Mouse (Mus musculus) forebrain, embryonic 14.5 days (tissue): ENCODE measurements around the gene Map2k5. TPM values are rescaled to one million over a fixed set of nuclear protein-coding genes. Genes with fewer than 3 reads are reported as not detected.

ENCODE experiments used
- ATAC-seq: fragments of 200-750 bp; cut with Nextera tagmentation; 2 replicates; pipeline ENCODE4 v1.8.0; 2017; ENCODE audit warnings: mild to moderate bottlenecking, moderate library complexity
- DNase-seq: peaks from one replicate; pipeline ENCODE4 v3.0.0-alpha.2; 2015; ENCODE audit warnings: low spot score
- H3K27ac ChIP-seq: fragments of 300-500 bp; sonication (generic); 2 replicates; pipeline ENCODE4 v1.5.1; 2014; ENCODE audit warnings: low read depth, mild to moderate bottlenecking, control low read depth, low read length, moderate library complexity
- H3K27me3 ChIP-seq: fragments of 300-500 bp; sonication (generic); replicated peaks from 2 replicates; pipeline ENCODE4 v1.6.1; 2014; ENCODE audit warnings: low read length, control low read depth, mixed read lengths; ENCODE audit not compliant: control insufficient read depth, insufficient read depth
- H3K36me3 ChIP-seq: fragments of 300-500 bp; sonication (generic); 2 replicates; pipeline ENCODE4 v1.6.1; 2014; ENCODE audit warnings: low read length, control low read depth; ENCODE audit not compliant: control insufficient read depth, insufficient read depth
- H3K4me1 ChIP-seq: fragments of 300-500 bp; sonication (generic); 2 replicates; pipeline ENCODE4 v1.6.1; 2014; ENCODE audit warnings: antibody characterized with exemption, low read length, control low read depth; ENCODE audit not compliant: control insufficient read depth, insufficient read depth
- H3K4me2 ChIP-seq: fragments of 300-500 bp; sonication (generic); 2 replicates; pipeline ENCODE4 v1.6.1; 2014; ENCODE audit warnings: mild to moderate bottlenecking, control low read depth, low read length
- H3K4me3 ChIP-seq: fragments of 300-500 bp; sonication (generic); 2 replicates; pipeline ENCODE4 v1.5.1; 2014; ENCODE audit warnings: low read depth, low read length, control low read depth
- H3K9ac ChIP-seq: fragments of 300-500 bp; sonication (generic); 2 replicates; pipeline ENCODE4 v1.6.1; 2014; ENCODE audit warnings: mild to moderate bottlenecking, low read length, control low read depth, moderate library complexity
- H3K9me3 ChIP-seq: fragments of 300-500 bp; sonication (generic); replicated peaks from 2 replicates; pipeline ENCODE4 v1.6.1; 2016; ENCODE audit warnings: low read length, control low read depth, mixed read lengths; ENCODE audit not compliant: control insufficient read depth
- WGBS: fragments of 180-500 bp; shearing (Covaris S2); extraction: QIAGEN DNeasy Blood & Tissue Kit; methylation state at CpG from one replicate; pipeline ENCODE4 v1.1.7; 2014; 5-methylcytosine and 5-hydroxymethylcytosine counted together
- polyA plus RNA-seq: library from polyadenylated mRNA; unstranded; fragments of >200 nt; fragmentation: Nextera tagmentation; extraction: Ambion mirVana; gene quantifications from 2 replicates; pipeline ENCODE4 v1.2.1, GENCODE M21; 2014

Gene Map2k5
- polyA plus RNA-seq, 1 experiment from 2014 or later, result 40.3 TPM

- Histone ChIP-seq H3K4me2 (peak overlapping the region; percentile 14; the same call in 1 of the 2 replicates), H3K4me1 (peaks cover 20% of the 10 kb centered on the region), H3K27me3 (peaks cover 20% of the 10 kb centered on the region)
Measured at GRCm38 (mm10) chr9:63182306-63182960, 195.3 kb downstream of the Map2k5 start.

GRCm38 (mm10) chr9:63181337-63182178, 196.1 kb downstream of the Map2k5 start:
- WGBS, result 9% methylated on average over 11 of the region's 11 CpGs
- DNase-seq, result peak; percentile 44
- H3K4me2 ChIP-seq, result peak overlapping the region; percentile 14; the same call in 1 of the 2 replicates
- no peaks in the 10 kb centered on the region for H3K9me3 ChIP-seq
- H3K27ac ChIP-seq, result peak overlapping the region; percentile 52; the same call in 1 of the 2 replicates
- no peaks in the 10 kb centered on the region for H3K36me3 ChIP-seq
- H3K9ac ChIP-seq, result peak overlapping the region; percentile 35; the same call in 1 of the 2 replicates
- ATAC-seq, result peak; percentile 28; the same call in 1 of the 2 replicates
- H3K27me3 ChIP-seq, result peaks cover 20% of the 10 kb centered on the region
- peaks cover 20% of the 10 kb centered on the region for H3K4me1 ChIP-seq
- H3K4me3 ChIP-seq, result no peak overlapping the region

More at GRCm38 (mm10) chr9:63182306-63182960, 195.3 kb downstream of the Map2k5 start:
- Histone ChIP-seq H3K4me3 (no peak overlapping the region), H3K27ac (peak overlapping the region; percentile 52), H3K9me3 (no peaks in the 10 kb centered on the region), H3K36me3 (no peaks in the 10 kb centered on the region; the same call in 1 of the 2 replicates), H3K9ac (0 out of 2 replicates have a peak overlapping the region, but pooled peaks have one; percentile 14)
- WGBS, result 2% methylated on average over 14 of the region's 14 CpGs
- ATAC-seq, result peak; percentile 88
- peak; percentile 88 for DNase-seq

GRCm38 (mm10) chr9:63178296-63178695, 199.4 kb downstream of the Map2k5 start:
- H3K36me3 ChIP-seq, result no peaks in the 10 kb centered on the region
- H3K9ac ChIP-seq, result no peak overlapping the region
- ATAC-seq, result no peak
- no peak overlapping the region for H3K4me2 ChIP-seq
- peaks cover 20% of the 10 kb centered on the region for H3K4me1 ChIP-seq
- no peak overlapping the region for H3K4me3 ChIP-seq
- H3K27me3 ChIP-seq, result peaks cover 10% of the 10 kb centered on the region; the same call in 1 of the 2 replicates
- 92% methylated on average over 8 of the region's 8 CpGs for WGBS
- no peaks in the 10 kb centered on the region for H3K9me3 ChIP-seq
- no peak overlapping the region for H3K27ac ChIP-seq
- DNase-seq, result no peak

GRCm38 (mm10) chr9:63174001-63174721, 203.5 kb downstream of the Map2k5 start:
- no peak overlapping the region for H3K4me2 ChIP-seq
- H3K27ac ChIP-seq, result no peak overlapping the region
- H3K4me1 ChIP-seq, result no peaks in the 10 kb centered on the region
- no peaks in the 10 kb centered on the region for H3K9me3 ChIP-seq
- WGBS, result 88% methylated on average over 8 of the region's 8 CpGs
- H3K4me3 ChIP-seq, result no peak overlapping the region
- DNase-seq, result no peak
- no peaks in the 10 kb centered on the region for H3K36me3 ChIP-seq
- H3K27me3 ChIP-seq, result peaks cover 8% of the 10 kb centered on the region; the same call in 1 of the 2 replicates
- no peak overlapping the region for H3K9ac ChIP-seq
- no peak for ATAC-seq

GRCm38 (mm10) chr9:63171951-63172350, 205.8 kb downstream of the Map2k5 start:
- WGBS, result 35% methylated on average over 2 of the region's 2 CpGs
- Histone ChIP-seq H3K4me3 (no peak overlapping the region), H3K27me3 (no peaks in the 10 kb centered on the region), H3K4me1 (no peaks in the 10 kb centered on the region), H3K9ac (no peak overlapping the region), H3K9me3 (no peaks in the 10 kb centered on the region), H3K36me3 (no peaks in the 10 kb centered on the region), H3K27ac (no peak overlapping the region), H3K4me2 (no peak overlapping the region)
- DNase-seq (no peak), ATAC-seq (no peak)

GRCm38 (mm10) chr9:63169127-63169526, 208.6 kb downstream of the Map2k5 start:
- DNase-seq (no peak), ATAC-seq (no peak)
- no peak overlapping the region for H3K4me2 ChIP-seq
- no peaks in the 10 kb centered on the region for H3K36me3 ChIP-seq
- no peaks in the 10 kb centered on the region for H3K9me3 ChIP-seq
- no peaks in the 10 kb centered on the region for H3K4me1 ChIP-seq
- no peaks in the 10 kb centered on the region for H3K27me3 ChIP-seq
- no peak overlapping the region for H3K9ac ChIP-seq
- no peak overlapping the region for H3K4me3 ChIP-seq
- H3K27ac ChIP-seq, result no peak overlapping the region
- 86% methylated on average over 1 of the region's 1 CpGs for WGBS

GRCm38 (mm10) chr9:63165070-63165469, 212.6 kb downstream of the Map2k5 start:
- Histone ChIP-seq H3K4me1 (no peaks in the 10 kb centered on the region), H3K36me3 (0 out of 2 replicates have a peak, but pooled peaks cover 2% of the 10 kb centered on the region), H3K9me3 (no peaks in the 10 kb centered on the region), H3K27ac (no peak overlapping the region), H3K4me3 (no peak overlapping the region), H3K4me2 (no peak overlapping the region), H3K27me3 (no peaks in the 10 kb centered on the region), H3K9ac (no peak overlapping the region)
- WGBS, result 35% methylated on average over 9 of the region's 9 CpGs
- DNase-seq (no peak), ATAC-seq (no peak)

- Histone ChIP-seq H3K4me3 (no peak overlapping the region), H3K4me1 (no peaks in the 10 kb centered on the region), H3K27me3 (peaks cover 5% of the 10 kb centered on the region; the same call in 1 of the 2 replicates), H3K27ac (no peak overlapping the region), H3K9me3 (no peaks in the 10 kb centered on the region), H3K4me2 (no peak overlapping the region), H3K36me3 (0 out of 2 replicates have a peak, but pooled peaks cover 2% of the 10 kb centered on the region), H3K9ac (no peak overlapping the region)
- ATAC-seq (no peak), DNase-seq (no peak)
- 67% methylated on average over 8 of the region's 8 CpGs for WGBS
Measured at GRCm38 (mm10) chr9:63163756-63164155, 213.9 kb downstream of the Map2k5 start.
